Mouse (Mus musculus) layer of hippocampus, postnatal 25 days (tissue): ENCODE measurements at regions not wholly inside any gene's neighbourhood (a gene's known extent, or its start where the extent isn't known, plus 50 kb on each side); places are given as distances from the start of the nearest gene placed in this dataset.
"Not testable (repeated sequence)": the region's sequence is repeated elsewhere in the genome, so short reads cannot be mapped to it uniquely, and the experiment has no call there.

Experiments used
- DNase-seq, 2 experiments: peaks; one replicate each; pipeline ENCODE4 v3.0.0; 2022; ENCODE audit warnings: mixed read lengths in 2 of 2, low spot score in 1 of 2; ENCODE audit errors: extremely low spot score in 1 of 2

DNA sequence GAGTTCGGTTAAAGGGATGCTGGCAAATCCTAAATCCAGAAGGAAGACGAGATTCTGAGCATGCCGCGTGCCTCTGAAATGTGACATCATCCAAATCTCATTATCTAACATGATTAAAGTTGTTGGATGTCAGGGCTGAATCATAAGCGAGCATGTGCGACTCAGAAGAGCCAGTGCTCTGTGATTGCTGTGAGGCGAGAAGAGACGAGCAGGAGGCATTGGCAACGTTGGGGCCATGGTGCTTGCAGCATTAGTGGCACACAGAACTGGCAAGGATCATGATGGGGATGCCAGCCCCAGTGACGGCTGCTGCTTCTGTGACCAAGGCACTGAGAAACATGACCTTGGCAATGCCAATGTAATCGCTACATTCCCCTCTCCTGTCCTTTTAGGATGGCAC, 895.4 kb downstream of the Robo1 start:
- DNase-seq = no peak

DNA sequence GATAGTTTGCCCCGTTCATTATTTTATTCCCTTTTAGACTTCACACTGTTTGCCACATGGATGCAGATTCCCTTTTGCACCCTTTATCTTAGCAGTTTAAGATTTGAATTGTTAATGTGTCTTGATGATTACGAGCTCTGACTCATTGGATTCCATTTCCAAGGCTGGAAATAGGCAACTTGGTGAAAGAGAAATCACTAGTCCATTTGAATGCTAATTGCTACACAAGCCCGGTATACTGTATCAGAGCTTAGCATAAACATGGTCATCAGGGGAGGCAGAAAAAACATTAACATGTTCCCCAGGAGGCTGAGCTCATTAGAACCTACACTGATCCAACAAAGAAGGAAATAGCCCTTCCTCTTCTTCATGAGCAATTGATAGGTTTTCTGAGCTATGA, 892.9 kb downstream of the Robo1 start:
- DNase-seq = no peak

DNA sequence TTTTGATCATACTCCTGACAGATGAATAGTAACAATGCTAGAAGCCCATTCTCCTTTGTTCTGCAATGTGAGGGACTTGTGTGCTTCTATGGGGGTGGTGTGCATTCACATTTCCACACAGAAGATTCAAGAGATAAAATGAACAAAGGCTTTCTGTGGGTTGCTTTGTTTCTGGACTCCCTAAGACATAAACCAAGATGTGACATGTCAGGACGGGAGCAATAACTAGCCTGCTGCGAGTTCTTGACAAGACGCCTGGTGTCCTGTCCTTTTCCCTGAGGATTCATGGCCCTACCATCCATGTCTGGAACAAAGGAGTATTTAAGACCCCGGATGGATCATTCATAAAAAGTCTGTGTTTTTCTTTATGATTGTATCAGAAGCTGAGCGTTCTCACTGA, 874.7 kb downstream of the Robo1 start:
- no peak for DNase-seq

DNA sequence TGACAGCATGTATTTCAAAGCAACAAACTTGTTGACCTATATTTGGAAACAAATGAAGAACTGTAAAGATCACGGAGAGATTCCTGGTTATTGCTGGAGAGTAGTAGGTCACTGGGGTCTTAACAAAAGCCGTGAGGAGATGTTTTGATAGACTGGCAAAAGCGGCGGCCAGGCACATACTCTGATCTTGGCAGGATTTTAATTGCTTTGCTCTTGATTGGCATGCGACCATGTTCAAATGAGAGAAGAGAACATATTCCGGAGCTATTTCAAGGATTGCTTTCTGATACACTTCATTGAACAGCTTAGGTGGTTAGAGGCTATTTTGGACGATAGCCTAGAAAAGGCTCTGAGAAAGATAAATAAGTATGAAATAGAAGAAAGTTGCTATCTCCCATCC, 874.2 kb downstream of the Robo1 start:
- DNase-seq = no peak

DNA sequence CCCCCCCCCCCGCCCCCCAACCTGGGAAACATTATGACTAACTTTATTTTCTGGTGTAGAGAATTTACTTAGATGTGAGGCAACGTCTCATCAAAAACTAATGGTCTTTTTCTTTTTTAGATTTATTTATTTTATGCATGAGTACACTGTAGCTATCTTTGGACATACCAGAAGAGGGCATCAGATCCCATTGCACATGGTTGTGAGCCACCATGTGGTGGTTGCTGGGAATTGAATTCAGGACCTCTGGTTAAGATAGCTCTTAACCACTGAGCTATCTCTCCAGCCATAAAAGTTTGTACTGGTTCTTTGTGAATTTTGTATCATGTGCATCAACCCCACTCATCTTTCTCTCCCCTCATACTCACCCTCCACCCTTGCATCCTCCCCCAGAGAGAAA, 847.3 kb downstream of the Robo1 start:
- no peak for DNase-seq

DNA sequence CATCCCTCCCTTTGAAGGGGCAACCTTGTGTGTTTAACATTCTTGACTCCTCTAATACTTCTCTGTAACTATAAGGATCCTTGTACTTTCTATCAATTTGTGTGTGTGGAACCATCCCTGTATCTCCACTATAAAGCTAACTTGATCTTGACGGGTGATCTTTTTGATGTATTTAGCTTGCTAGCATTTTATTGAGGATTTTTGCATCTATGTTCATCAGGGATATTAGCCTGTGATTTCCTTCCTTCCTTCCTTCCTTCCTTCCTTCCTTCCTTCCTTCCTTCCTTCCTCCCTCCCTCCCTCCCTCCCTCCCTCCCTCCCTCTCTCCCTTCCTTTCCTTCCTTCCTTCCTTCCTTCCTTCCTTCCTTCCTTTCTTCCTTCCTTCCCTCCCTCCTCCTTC, 819.8 kb downstream of the Robo1 start:
- DNase-seq = not testable (repeated sequence)

DNA sequence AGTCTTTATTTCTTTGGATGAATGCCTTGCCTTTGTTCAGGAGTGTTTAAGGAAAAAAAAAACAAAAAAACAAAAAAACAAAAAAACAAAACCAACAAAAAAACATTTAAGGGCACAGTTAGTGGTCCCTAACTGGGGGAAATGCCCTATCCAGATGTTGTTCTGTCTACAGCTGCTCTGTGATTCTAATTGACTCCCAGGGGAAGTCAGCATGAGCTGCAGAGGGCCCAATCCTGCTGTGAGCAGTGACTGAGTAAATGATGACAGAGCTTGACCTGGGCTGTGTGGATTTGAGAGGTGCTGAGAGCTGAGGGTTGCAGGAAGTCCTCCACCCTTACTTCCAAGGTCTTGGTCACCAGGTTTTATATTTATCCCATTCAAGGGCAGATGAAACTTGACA, 812.5 kb downstream of the Robo1 start:
- no peak for DNase-seq

DNA sequence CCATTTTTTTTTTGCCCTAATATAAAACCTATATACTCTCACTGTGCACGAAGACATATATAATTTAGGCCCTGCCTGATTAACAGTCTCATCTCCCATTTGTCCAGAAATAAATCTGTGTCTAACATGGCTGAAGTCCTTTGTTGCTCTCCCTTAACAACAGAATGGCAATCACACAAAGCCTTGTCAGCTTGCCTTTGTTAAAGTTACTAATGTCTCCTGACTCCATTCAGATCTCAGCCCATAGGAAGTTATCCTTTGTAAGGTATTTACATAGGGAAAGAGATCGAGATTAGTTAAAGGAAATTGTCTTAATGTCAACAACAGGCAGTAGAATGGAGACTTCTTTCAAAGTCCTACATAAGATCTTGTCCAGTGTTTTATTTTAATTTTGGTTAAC, 809.2 kb downstream of the Robo1 start:
- no peak for DNase-seq

DNA sequence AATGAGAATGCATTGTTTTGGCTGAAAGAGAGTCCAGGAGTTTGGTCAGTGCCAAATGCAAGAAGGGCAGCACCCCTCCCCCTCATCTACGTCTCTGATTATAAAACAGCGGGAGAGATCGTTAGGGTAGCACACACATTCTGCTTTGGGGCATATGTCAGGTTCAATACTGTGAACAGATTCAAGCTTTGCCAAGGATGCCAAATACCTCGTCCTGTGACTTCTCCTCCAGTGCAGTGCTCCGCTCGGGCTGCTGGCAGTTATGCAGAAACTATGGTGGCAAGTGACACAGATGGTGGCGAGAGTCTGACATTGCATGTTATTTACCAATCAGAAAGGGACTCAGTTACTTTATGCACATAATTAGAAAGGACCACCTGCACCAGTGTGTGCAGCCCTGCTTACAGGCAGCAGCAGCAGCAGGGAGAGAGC, 799.9 kb downstream of the Robo1 start:
- DNase-seq = no peak

DNA sequence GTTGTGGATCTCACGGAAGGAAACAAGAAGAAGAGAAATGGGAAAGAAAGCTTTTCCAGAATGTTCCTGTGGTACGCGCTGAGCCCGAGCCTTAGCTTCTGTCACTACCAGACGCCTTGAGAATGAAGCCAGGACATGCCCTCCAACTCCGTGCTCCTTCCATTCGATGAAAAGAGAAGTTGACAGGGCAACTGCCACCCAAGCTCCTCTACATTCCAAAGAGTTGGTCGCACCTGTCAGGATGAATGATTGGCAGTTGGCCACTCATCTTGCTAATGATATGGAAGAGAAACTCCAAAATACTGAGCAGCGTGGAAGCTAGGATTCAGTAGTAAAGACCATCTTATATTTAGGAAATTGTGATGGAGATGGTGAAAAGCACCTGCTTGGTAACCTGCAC, 799.5 kb downstream of the Robo1 start:
- DNase-seq = no peak

DNA sequence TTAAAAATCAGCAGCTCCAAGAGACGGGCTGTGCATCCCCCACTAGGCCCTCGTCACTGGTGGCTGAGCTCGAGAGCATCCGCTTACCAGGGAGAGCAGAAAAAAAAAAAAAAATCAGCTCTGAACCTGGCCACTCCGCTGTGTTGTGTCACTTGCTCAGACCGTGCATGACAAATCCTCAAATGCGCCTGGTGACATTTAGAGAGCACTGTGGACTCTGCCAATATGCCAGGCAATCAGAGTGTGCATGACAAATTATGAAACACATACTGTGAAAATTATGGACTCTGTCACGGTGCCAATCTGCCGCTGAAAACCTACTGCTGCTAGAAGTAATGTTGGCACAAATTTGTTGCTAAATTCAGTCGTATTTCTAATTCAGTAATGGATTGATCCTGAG, 797.4 kb downstream of the Robo1 start:
- peak; percentile 35 to 59 for DNase-seq

DNA sequence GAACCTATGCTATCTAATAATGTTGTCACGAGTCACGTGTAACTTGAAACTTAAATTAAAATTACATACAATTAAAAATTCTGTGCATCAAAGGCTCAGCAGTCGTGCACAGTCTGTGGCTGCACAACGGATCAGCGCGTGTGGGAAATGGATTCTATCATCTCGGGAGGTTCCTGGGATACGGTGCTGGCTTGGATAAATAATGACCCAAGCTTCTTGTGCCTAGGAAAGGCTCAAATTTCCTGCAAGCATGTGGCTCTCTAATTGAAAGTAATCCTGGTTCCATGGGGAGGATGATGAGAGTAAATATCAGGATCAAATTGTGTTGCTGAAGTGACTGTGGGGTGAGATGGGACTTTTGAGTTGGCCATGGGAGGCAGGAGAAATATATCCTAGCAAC, 792.2 kb downstream of the Robo1 start:
- no peak for DNase-seq

DNA sequence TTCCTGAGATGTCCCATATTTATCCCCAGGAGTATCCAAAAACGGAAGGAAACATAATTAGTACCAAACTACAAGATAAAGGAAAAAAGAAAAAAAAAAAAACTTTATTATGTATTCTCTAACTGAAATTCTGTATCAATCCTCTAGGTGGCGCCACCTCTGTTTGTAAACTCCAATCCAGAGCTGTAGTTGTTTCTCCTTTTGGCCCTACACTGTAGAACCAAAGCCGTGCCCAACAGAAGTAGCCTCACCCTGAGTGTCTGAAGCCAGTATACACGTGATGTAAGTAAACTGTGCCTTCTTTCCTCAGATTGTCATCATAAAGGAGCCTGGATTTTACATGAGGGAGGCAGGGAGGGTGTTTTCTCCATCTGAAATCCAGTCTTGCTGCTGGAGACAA, 790.7 kb downstream of the Robo1 start:
- no peak for DNase-seq

DNA sequence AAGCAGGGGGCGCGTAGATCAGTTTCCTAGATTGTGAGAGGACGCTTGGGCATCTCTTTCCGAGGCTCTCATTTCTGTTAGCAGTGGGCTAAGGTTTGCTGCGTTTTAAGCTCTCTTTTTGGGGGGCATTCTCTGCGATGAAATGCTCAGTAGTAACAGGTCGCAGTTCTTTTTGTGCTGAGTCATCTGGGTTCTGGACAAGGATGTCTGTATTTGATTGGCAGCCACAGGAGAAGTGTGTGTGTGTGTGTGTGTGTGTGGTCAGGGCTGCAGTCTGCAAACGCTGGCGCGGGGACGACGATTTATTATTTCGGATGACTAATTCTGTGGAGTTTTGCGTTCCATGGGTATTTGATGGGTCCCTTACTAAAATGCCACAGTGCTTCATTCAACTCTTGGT, 789.1 kb downstream of the Robo1 start:
- no peak for DNase-seq

DNA sequence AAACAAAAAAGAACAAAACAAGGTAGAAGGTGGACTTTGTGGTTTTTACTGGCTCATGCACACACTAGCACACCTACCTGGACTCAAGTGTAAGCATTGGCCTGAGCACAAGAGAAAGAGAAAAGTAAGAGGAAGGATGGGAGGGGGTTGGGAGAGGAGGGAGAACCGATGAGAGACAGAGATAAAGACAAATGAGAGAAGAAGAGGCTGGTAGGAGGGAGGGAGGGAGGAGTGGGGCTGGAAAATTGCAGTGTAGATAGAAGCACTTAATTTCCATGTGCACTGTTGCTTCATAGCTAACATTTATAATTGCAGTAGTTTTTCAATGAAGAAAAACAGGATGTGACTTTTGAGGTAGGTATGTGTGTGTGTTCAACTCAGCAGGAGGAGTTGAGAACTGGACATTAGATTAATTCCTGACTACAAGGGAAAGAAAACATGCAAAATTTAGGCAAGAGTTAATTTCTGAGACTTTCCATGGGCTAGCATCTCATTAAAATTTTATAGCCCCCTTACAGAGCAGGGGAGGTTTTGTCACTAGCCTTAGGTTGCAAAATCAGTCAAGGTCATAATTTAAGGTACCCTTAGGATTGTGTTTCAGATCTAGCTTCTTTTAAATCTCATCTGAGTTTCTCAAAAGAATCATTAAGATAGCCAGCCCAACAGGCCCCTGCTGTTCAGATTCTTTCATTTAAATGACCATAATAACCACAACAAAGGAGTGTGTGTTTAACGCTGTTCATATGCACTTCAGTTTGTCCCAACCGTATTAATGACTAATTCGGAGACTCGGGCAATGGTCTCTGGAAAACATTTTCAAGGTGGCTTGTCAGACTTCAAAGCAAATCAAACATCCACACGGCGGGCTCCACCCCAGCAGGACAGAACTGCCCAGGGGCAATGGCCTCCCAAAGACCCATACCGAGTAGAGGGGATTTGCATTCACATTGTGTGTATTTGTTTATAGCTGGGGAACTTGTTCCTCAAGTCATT, 788.3 kb downstream of the Robo1 start:
- DNase-seq = no peak
